Comparison of ENCODE assay signal across 22 mouse cellular contexts in the genomic region with DNA sequence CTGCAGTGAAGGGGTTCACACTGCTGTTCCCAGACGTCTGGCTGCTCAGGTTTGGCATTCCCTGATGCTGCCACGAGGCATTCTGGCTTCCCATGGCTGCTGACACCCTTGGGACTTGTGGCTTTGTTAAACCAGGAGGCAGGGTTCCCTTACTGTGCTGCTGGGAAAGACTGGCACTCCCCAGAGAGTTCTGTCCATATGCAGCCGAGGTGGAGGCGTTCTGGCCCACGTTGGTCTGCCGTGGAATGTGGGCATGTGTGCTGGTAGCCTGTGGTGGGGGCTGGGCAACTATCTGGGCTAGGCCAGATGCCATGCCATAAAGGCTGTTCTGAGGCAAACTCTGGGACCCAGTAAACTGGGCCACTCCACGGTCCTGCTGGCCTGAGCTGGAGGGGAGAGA. TPM values are rescaled to one million over a fixed set of nuclear protein-coding genes. Genes with fewer than 3 reads are reported as not detected.
A peak's percentile ranks its signal among the peaks of the same experiment; 100 is the strongest.
DNase-seq lines count a peak whose midpoint lies in the region; ATAC-seq lines count a peak whose summit lies in the region.
"Had no signal": no experiment of that assay in that cellular context is flagged by ENCODE, and none has a peak within 500 bp of the region (broad histone marks: within the 10 kb centered on the region; RNA-seq: fewer than 3 reads in every experiment).

No protein-coding gene starts in this region.

- H3K27ac ChIP-seq in hindbrain, embryonic 12.5 days = no peak overlapping the region
- H3K27ac ChIP-seq: forebrain, embryonic 12.5 days; hindbrain, embryonic 14.5 days; liver, embryonic 15.5 days; midbrain, embryonic 12.5 days had no signal

- H3K9me3 ChIP-seq in hindbrain, embryonic 12.5 days (replicated peaks) = no peaks in the 10 kb centered on the region; the same call in 1 of the 2 replicates
- H3K9me3 ChIP-seq: forebrain, embryonic 12.5 days; liver, embryonic 15.5 days; midbrain, embryonic 12.5 days had no signal

- intact Hi-C loops in left cerebral cortex, postnatal 4 days (cut with DNase I) = no loop called here
- intact Hi-C loops in heart, postnatal 36 days (cut with DNase I) = no loop called here

- no peak overlapping the region for H3K9ac ChIP-seq in hindbrain, embryonic 12.5 days
- H3K9ac ChIP-seq: forebrain, embryonic 12.5 days; hindbrain, embryonic 14.5 days; liver, embryonic 15.5 days; midbrain, embryonic 12.5 days had no signal

- H3K4me3 ChIP-seq in hindbrain, embryonic 12.5 days = no peak overlapping the region
- H3K4me3 ChIP-seq: forebrain, embryonic 12.5 days; liver, embryonic 15.5 days; midbrain, embryonic 12.5 days had no signal

- peak; percentile 72 to 82 for DNase-seq in left cerebral cortex, adult 18-20 months (ENCODE audit: low spot score in 2 of 2)
- DNase-seq in left cerebral cortex, postnatal 4 days = no peak
- DNase-seq in right cerebral cortex, postnatal 25 days = peak; percentile 63
- no peak for DNase-seq in right cerebral cortex, postnatal 4 days
- peak; percentile 38 to 55 for DNase-seq in layer of hippocampus, postnatal 10 days (ENCODE audit: low spot score in 2 of 2)
- no peak for DNase-seq in heart, postnatal 36 days
- DNase-seq: adrenal gland, postnatal 10 days; cerebellum, adult 9-11 months; gastrocnemius, postnatal 25 days; heart, postnatal 10 days; kidney, adult 8-10 months; kidney, postnatal 14 days; spleen, adult 18-20 months; thymus, adult 2 months had no signal

- no peak overlapping the region for H3K4me2 ChIP-seq in hindbrain, embryonic 12.5 days (replicated peaks)
- H3K4me2 ChIP-seq: forebrain, embryonic 12.5 days; heart, embryonic 11.5 days; hindbrain, embryonic 14.5 days; liver, embryonic 15.5 days; midbrain, embryonic 12.5 days had no signal

- peaks cover 79% of the 10 kb centered on the region for H3K36me3 ChIP-seq in hindbrain, embryonic 12.5 days

- 89% methylated on average over 7 of the region's 7 CpGs for WGBS in hindbrain, embryonic 12.5 days

- ATAC-seq in hindbrain, embryonic 12.5 days (ENCODE audit: low FRiP score) = no peak
- ATAC-seq: activated CD4-positive, CD25-positive, alpha-beta regulatory T cell, adult 4 months; lung, postnatal 0 days had no signal

- H3K4me1 ChIP-seq in hindbrain, embryonic 12.5 days = no peaks in the 10 kb centered on the region
- H3K4me1 ChIP-seq: forebrain, embryonic 12.5 days; liver, embryonic 15.5 days; midbrain, embryonic 12.5 days had no signal

- no peaks in the 10 kb centered on the region for H3K27me3 ChIP-seq in hindbrain, embryonic 12.5 days
- H3K27me3 ChIP-seq: forebrain, embryonic 12.5 days; liver, embryonic 15.5 days; midbrain, embryonic 12.5 days had no signal

RNA-seq across cellular contexts. Expression of a gene that starts 19.9 kb away (rescaled TPM):
- 1 to 10 TPM; 6.1 to 7.0 TPM for total RNA-seq in left cerebral cortex, adult 18-20 months (2021)
- 1 to 10 TPM; 3.1 to 4.1 TPM for total RNA-seq in left cerebral cortex, postnatal 4 days (2021)
- 10 to 100 TPM in 1 of 2 experiments, 1 to 10 TPM in 1; 9.9 to 15.5 TPM for total RNA-seq in layer of hippocampus, postnatal 10 days (2021)
- 0.61 and 1.3 TPM in 2 replicates for polyA plus RNA-seq in hindbrain, embryonic 12.5 days (2016; fragmentation: Nextera tagmentation; extraction: Ambion mirVana)
- total RNA-seq in heart, postnatal 36 days (2021) = 1 to 10 TPM; 5.5 to 8.6 TPM
- polyA plus RNA-seq: activated CD4-positive, CD25-positive, alpha-beta regulatory T cell, adult 4 months had no signal

RNA-seq across cellular contexts. Expression of a gene that starts 33.8 kb away (rescaled TPM):
- 10 to 100 TPM; 10.3 to 10.7 TPM for total RNA-seq in left cerebral cortex, adult 18-20 months (2021)
- total RNA-seq in left cerebral cortex, postnatal 4 days (2021) = 10 to 100 TPM; 11.9 to 12.5 TPM
- total RNA-seq in layer of hippocampus, postnatal 10 days (2021) = 10 to 100 TPM in 1 of 2 experiments, 1 to 10 TPM in 1; 9.5 to 10.1 TPM
- polyA plus RNA-seq in hindbrain, embryonic 12.5 days (2016; fragmentation: Nextera tagmentation; extraction: Ambion mirVana) = 7.6 and 8.1 TPM in 2 replicates
- total RNA-seq in heart, postnatal 36 days (2021) = 10 to 100 TPM; 11.5 to 11.8 TPM

RNA-seq across cellular contexts. Expression of a gene that starts 47.6 kb away (rescaled TPM):
- 10 to 100 TPM; 65.8 to 72.0 TPM for total RNA-seq in left cerebral cortex, adult 18-20 months (2021)
- total RNA-seq in left cerebral cortex, postnatal 4 days (2021) = 100 to 1,000 TPM; 179 to 189 TPM
- total RNA-seq in layer of hippocampus, postnatal 10 days (2021) = 100 to 1,000 TPM; 201 to 243 TPM
- polyA plus RNA-seq in hindbrain, embryonic 12.5 days (2016; fragmentation: Nextera tagmentation; extraction: Ambion mirVana) = 45.1 and 52.8 TPM in 2 replicates
- 10 to 100 TPM; 84.5 to 87.8 TPM for total RNA-seq in heart, postnatal 36 days (2021)

RNA-seq across cellular contexts. Expression of a gene that starts 47.7 kb away (rescaled TPM):
- total RNA-seq in left cerebral cortex, adult 18-20 months (2021) = 100 to 1,000 TPM; 492 to 540 TPM
- 100 to 1,000 TPM; 262 to 293 TPM for total RNA-seq in left cerebral cortex, postnatal 4 days (2021)
- total RNA-seq in layer of hippocampus, postnatal 10 days (2021) = 100 to 1,000 TPM; 302 to 324 TPM
- 231 and 234 TPM in 2 replicates for polyA plus RNA-seq in hindbrain, embryonic 12.5 days (2016; fragmentation: Nextera tagmentation; extraction: Ambion mirVana)
- total RNA-seq in heart, postnatal 36 days (2021) = 100 to 1,000 TPM; 379 to 464 TPM

Comparison
In these comparisons a context has a peak if more than half of its experiments do, and no peak if none do; other contexts are left out.
1. DNase-seq: peak in left cerebral cortex, adult 18-20 months (2 of 2), right cerebral cortex, postnatal 25 days (single experiment) and layer of hippocampus, postnatal 10 days (2 of 2); none in left cerebral cortex, postnatal 4 days (single experiment), right cerebral cortex, postnatal 4 days (single experiment) and heart, postnatal 36 days (0 of 2).